13 mouse cellular contexts compared by ENCODE assay signal in the genomic region with DNA sequence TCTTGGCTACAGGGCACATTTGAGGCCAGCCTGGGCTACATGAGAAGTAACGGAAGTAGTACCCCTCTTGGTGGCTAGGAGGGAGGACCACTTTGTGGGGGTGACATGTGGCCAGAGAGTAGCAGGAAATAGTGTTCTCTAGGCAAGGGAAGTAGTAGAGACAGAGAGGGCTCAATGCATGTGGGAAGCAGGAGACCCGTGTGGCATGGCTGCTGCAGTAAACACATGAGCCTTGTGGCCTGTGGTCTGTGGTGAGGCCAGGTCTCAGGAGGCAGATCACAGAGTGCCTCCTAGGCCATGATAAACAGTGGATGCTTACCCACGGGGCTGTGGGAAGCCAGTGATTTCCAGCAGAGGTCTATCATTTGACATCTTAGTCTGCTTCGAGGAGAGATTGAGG. TPM values are rescaled to one million over a fixed set of nuclear protein-coding genes. Genes with fewer than 3 reads are reported as not detected.
DNase-seq lines count a peak whose midpoint lies in the region; ATAC-seq lines count a peak whose summit lies in the region.
"Had no signal": no experiment of that assay in that cellular context is flagged by ENCODE, and none has a peak within 500 bp of the region (broad histone marks: within the 10 kb centered on the region; RNA-seq: fewer than 3 reads in every experiment).

No protein-coding gene starts in this region.

- H3K4me3 ChIP-seq in intestine, embryonic 16.5 days (ENCODE audit: low read length): no peak overlapping the region
- H3K4me3 ChIP-seq in intestine, embryonic 15.5 days (replicated peaks): no peak overlapping the region
- H3K4me3 ChIP-seq in forebrain, embryonic 11.5 days (ENCODE audit: low read depth, low read length): no peak overlapping the region
- H3K4me3 ChIP-seq: midbrain, embryonic 13.5 days had no signal

- H3K27ac ChIP-seq in intestine, embryonic 16.5 days (ENCODE audit: low read length): 0 out of 2 replicates have a peak overlapping the region, but pooled peaks have one; percentile 2
- no peak overlapping the region for H3K27ac ChIP-seq in intestine, embryonic 15.5 days
- no peak overlapping the region for H3K27ac ChIP-seq in forebrain, embryonic 11.5 days (ENCODE audit: low read depth, low read length)
- H3K27ac ChIP-seq: kidney, postnatal 0 days; midbrain, embryonic 13.5 days had no signal

- H3K36me3 ChIP-seq in intestine, embryonic 16.5 days (ENCODE audit: control insufficient read depth, insufficient read depth, low read length): peaks cover 26% of the 10 kb centered on the region
- H3K36me3 ChIP-seq in intestine, embryonic 15.5 days: peaks cover 69% of the 10 kb centered on the region
- peaks cover 13% of the 10 kb centered on the region for H3K36me3 ChIP-seq in forebrain, embryonic 11.5 days (ENCODE audit: control insufficient read depth, insufficient read depth, low read length)

- no peak overlapping the region for H3K9ac ChIP-seq in intestine, embryonic 16.5 days (ENCODE audit: low read depth, low read length)
- no peak overlapping the region for H3K9ac ChIP-seq in intestine, embryonic 15.5 days
- no peak overlapping the region for H3K9ac ChIP-seq in forebrain, embryonic 11.5 days (ENCODE audit: low read length)
- H3K9ac ChIP-seq: midbrain, embryonic 13.5 days had no signal

- no peaks in the 10 kb centered on the region for H3K27me3 ChIP-seq in intestine, embryonic 16.5 days (replicated peaks; ENCODE audit: control insufficient read depth, insufficient read depth, low read length)
- no peaks in the 10 kb centered on the region for H3K27me3 ChIP-seq in intestine, embryonic 15.5 days (replicated peaks)
- H3K27me3 ChIP-seq in forebrain, embryonic 11.5 days (ENCODE audit: control insufficient read depth, insufficient read depth, low read length): no peaks in the 10 kb centered on the region
- H3K27me3 ChIP-seq: midbrain, embryonic 13.5 days had no signal

- no peak for ATAC-seq in intestine, embryonic 16.5 days
- no peak for ATAC-seq in intestine, embryonic 15.5 days
- peak; percentile 50 for ATAC-seq in activated CD4-positive, CD25-positive, alpha-beta regulatory T cell, adult 4 months
- peak; percentile 64 for ATAC-seq in megakaryocyte, adult 5-6 weeks (ENCODE audit: poor library complexity, severe bottlenecking)
- ATAC-seq in forebrain, embryonic 11.5 days (replicated peaks; ENCODE audit: low FRiP score): no peak
- ATAC-seq: forebrain, embryonic 14.5 days; midbrain, embryonic 13.5 days had no signal

- H3K9me3 ChIP-seq in intestine, embryonic 16.5 days (ENCODE audit: control insufficient read depth, low read length): no peaks in the 10 kb centered on the region
- no peaks in the 10 kb centered on the region for H3K9me3 ChIP-seq in intestine, embryonic 15.5 days
- H3K9me3 ChIP-seq in forebrain, embryonic 11.5 days (ENCODE audit: control insufficient read depth, low read length): no peaks in the 10 kb centered on the region
- H3K9me3 ChIP-seq: midbrain, embryonic 13.5 days had no signal

- peak; percentile 78 for DNase-seq in CD4-positive helper T cell, adult 2 months (ENCODE audit: low read depth, low spot score)
- no peak for DNase-seq in thymus, postnatal 25 days
- no peak for DNase-seq in forebrain, embryonic 11.5 days (ENCODE audit: low spot score)
- DNase-seq: cerebellum, adult 18-20 months; heart, postnatal 10 days; lung, postnatal 14 days had no signal

- WGBS in intestine, embryonic 16.5 days: 71% methylated on average over 4 of the region's 4 CpGs
- WGBS in intestine, embryonic 15.5 days: 73% methylated on average over 4 of the region's 4 CpGs
- 84% methylated on average over 4 of the region's 4 CpGs for WGBS in forebrain, embryonic 11.5 days

- H3K4me2 ChIP-seq in intestine, embryonic 16.5 days (ENCODE audit: low read depth, low read length): no peak overlapping the region
- no peak overlapping the region for H3K4me2 ChIP-seq in intestine, embryonic 15.5 days (replicated peaks)
- H3K4me2 ChIP-seq in forebrain, embryonic 11.5 days (ENCODE audit: low read depth, low read length, severe bottlenecking): no peak overlapping the region
- H3K4me2 ChIP-seq: midbrain, embryonic 13.5 days had no signal

- no peaks in the 10 kb centered on the region for H3K4me1 ChIP-seq in intestine, embryonic 16.5 days (ENCODE audit: control insufficient read depth, insufficient read depth, low read length)
- 0 out of 2 replicates have a peak, but pooled peaks cover 3% of the 10 kb centered on the region for H3K4me1 ChIP-seq in intestine, embryonic 15.5 days (replicated peaks)
- no peaks in the 10 kb centered on the region for H3K4me1 ChIP-seq in forebrain, embryonic 11.5 days (replicated peaks; ENCODE audit: control insufficient read depth, insufficient read depth, low read length)

RNA-seq across cellular contexts. Expression of gene Fkrp, which starts 10.7 kb away (rescaled TPM):
- 20.3 and 22.3 TPM in 2 replicates for polyA plus RNA-seq in intestine, embryonic 16.5 days (2015; fragmentation: Nextera tagmentation; extraction: Ambion mirVana)
- polyA plus RNA-seq in intestine, embryonic 15.5 days (2015; fragmentation: Nextera tagmentation; extraction: Ambion mirVana): 25.1 and 25.6 TPM in 2 replicates
- polyA plus RNA-seq in activated CD4-positive, CD25-positive, alpha-beta regulatory T cell, adult 4 months (2017; shearing (Covaris generic)): 1 to 10 TPM; 6.5 to 7.5 TPM
- 8.1 and 12.4 TPM in 2 replicates for total RNA-seq in megakaryocyte, adult 5-6 weeks (2015)
- total RNA-seq in megakaryocyte, adult 5-6 weeks (2017): 8.1 and 10.6 TPM in 2 replicates
- 27.1 and 29.0 TPM in 2 replicates for polyA plus RNA-seq in forebrain, embryonic 11.5 days (2014; fragmentation: Nextera tagmentation; extraction: Ambion mirVana)

RNA-seq across cellular contexts. Expression of gene Strn4, which starts 11.6 kb away (rescaled TPM):
- 68.9 and 72.3 TPM in 2 replicates for polyA plus RNA-seq in intestine, embryonic 16.5 days (2015; fragmentation: Nextera tagmentation; extraction: Ambion mirVana)
- 77.3 and 85.5 TPM in 2 replicates for polyA plus RNA-seq in intestine, embryonic 15.5 days (2015; fragmentation: Nextera tagmentation; extraction: Ambion mirVana)
- 10 to 100 TPM; 23.0 to 23.1 TPM for polyA plus RNA-seq in activated CD4-positive, CD25-positive, alpha-beta regulatory T cell, adult 4 months (2017; shearing (Covaris generic))
- total RNA-seq in megakaryocyte, adult 5-6 weeks (2015): 25.7 and 27.6 TPM in 2 replicates
- total RNA-seq in megakaryocyte, adult 5-6 weeks (2017): 45.9 and 50.0 TPM in 2 replicates
- polyA plus RNA-seq in forebrain, embryonic 11.5 days (2014; fragmentation: Nextera tagmentation; extraction: Ambion mirVana): 137 and 166 TPM in 2 replicates

RNA-seq across cellular contexts. Expression of gene Prkd2, which starts 15.4 kb away (rescaled TPM):
- 10.3 and 11.5 TPM in 2 replicates for polyA plus RNA-seq in intestine, embryonic 16.5 days (2015; fragmentation: Nextera tagmentation; extraction: Ambion mirVana)
- polyA plus RNA-seq in intestine, embryonic 15.5 days (2015; fragmentation: Nextera tagmentation; extraction: Ambion mirVana): 9.7 and 12.5 TPM in 2 replicates
- polyA plus RNA-seq in activated CD4-positive, CD25-positive, alpha-beta regulatory T cell, adult 4 months (2017; shearing (Covaris generic)): 10 to 100 TPM; 45.7 to 47.6 TPM
- total RNA-seq in megakaryocyte, adult 5-6 weeks (2015): 8.8 and 14.0 TPM in 2 replicates
- total RNA-seq in megakaryocyte, adult 5-6 weeks (2017): 9.4 and 10.1 TPM in 2 replicates
- 11.0 and 11.6 TPM in 2 replicates for polyA plus RNA-seq in forebrain, embryonic 11.5 days (2014; fragmentation: Nextera tagmentation; extraction: Ambion mirVana)

RNA-seq across cellular contexts. Expression of gene Slc1a5, which starts 46.1 kb away (rescaled TPM):
- 44.5 and 49.0 TPM in 2 replicates for polyA plus RNA-seq in intestine, embryonic 16.5 days (2015; fragmentation: Nextera tagmentation; extraction: Ambion mirVana)
- 61.8 and 64.0 TPM in 2 replicates for polyA plus RNA-seq in intestine, embryonic 15.5 days (2015; fragmentation: Nextera tagmentation; extraction: Ambion mirVana)
- polyA plus RNA-seq in activated CD4-positive, CD25-positive, alpha-beta regulatory T cell, adult 4 months (2017; shearing (Covaris generic)): 100 to 1,000 TPM; 143 to 179 TPM
- 48.1 and 55.7 TPM in 2 replicates for total RNA-seq in megakaryocyte, adult 5-6 weeks (2015)
- 27.8 and 28.4 TPM in 2 replicates for total RNA-seq in megakaryocyte, adult 5-6 weeks (2017)
- 33.9 and 34.1 TPM in 2 replicates for polyA plus RNA-seq in forebrain, embryonic 11.5 days (2014; fragmentation: Nextera tagmentation; extraction: Ambion mirVana)

RNA-seq across cellular contexts. Expression of gene Dact3, which starts 47.8 kb away (rescaled TPM):
- 1.6 and 1.7 TPM in 2 replicates for polyA plus RNA-seq in intestine, embryonic 16.5 days (2015; fragmentation: Nextera tagmentation; extraction: Ambion mirVana)
- 3.1 and 3.2 TPM in 2 replicates for polyA plus RNA-seq in intestine, embryonic 15.5 days (2015; fragmentation: Nextera tagmentation; extraction: Ambion mirVana)
- polyA plus RNA-seq in activated CD4-positive, CD25-positive, alpha-beta regulatory T cell, adult 4 months (2017; shearing (Covaris generic)): not detected
- 0.09 and 0.23 TPM in 2 replicates for total RNA-seq in megakaryocyte, adult 5-6 weeks (2015)
- total RNA-seq in megakaryocyte, adult 5-6 weeks (2017): 0.15 and 0.16 TPM in 2 replicates
- polyA plus RNA-seq in forebrain, embryonic 11.5 days (2014; fragmentation: Nextera tagmentation; extraction: Ambion mirVana): 4.8 and 7.0 TPM in 2 replicates

Comparison
In these comparisons a context has a peak if more than half of its experiments do, and no peak if none do; other contexts are left out.
1. ATAC-seq: peak in activated CD4-positive, CD25-positive, alpha-beta regulatory T cell, adult 4 months (single experiment) and megakaryocyte, adult 5-6 weeks (single experiment); none in intestine, embryonic 16.5 days (single experiment), intestine, embryonic 15.5 days (single experiment) and forebrain, embryonic 11.5 days (single experiment).